Mouse (Mus musculus) embryonic facial prominence, embryonic 14.5 days (tissue): ENCODE measurements around the gene Thra. TPM values are rescaled to one million over a fixed set of nuclear protein-coding genes. Genes with fewer than 3 reads are reported as not detected.

Experiments used
- ATAC-seq: fragments of 200-750 bp; cut with Nextera tagmentation; 2 replicates; pipeline ENCODE4 v1.8.0; 2017; ENCODE audit warnings: low read depth, moderate number of reproducible peaks, moderate TSS enrichment
- DNase-seq: peaks from one replicate; pipeline ENCODE4 v3.0.0-alpha.2; 2015; ENCODE audit warnings: low spot score
- H3K27ac ChIP-seq: fragments of 300-500 bp; sonication (generic); replicated peaks from 2 replicates; pipeline ENCODE4 v1.5.1; 2014; ENCODE audit warnings: low read depth, mild to moderate bottlenecking, low read length, moderate library complexity
- H3K27me3 ChIP-seq: fragments of 300-500 bp; sonication (generic); replicated peaks from 2 replicates; pipeline ENCODE4 v1.6.1; 2014; ENCODE audit warnings: low read length; ENCODE audit not compliant: control insufficient read depth, insufficient read depth
- H3K36me3 ChIP-seq: fragments of 300-500 bp; sonication (generic); 2 replicates; pipeline ENCODE4 v1.6.1; 2014; ENCODE audit warnings: low read length, mixed read lengths; ENCODE audit not compliant: control insufficient read depth, insufficient read depth
- H3K4me1 ChIP-seq: fragments of 300-500 bp; sonication (generic); 2 replicates; pipeline ENCODE4 v1.6.1; 2014; ENCODE audit warnings: antibody characterized with exemption, low read length; ENCODE audit not compliant: control insufficient read depth, insufficient read depth
- H3K4me2 ChIP-seq: fragments of 300-500 bp; sonication (generic); 2 replicates; pipeline ENCODE4 v1.6.1; 2014; ENCODE audit warnings: low read depth, mild to moderate bottlenecking, low read length, moderate library complexity, mixed read lengths
- H3K4me3 ChIP-seq: fragments of 300-500 bp; sonication (generic); 2 replicates; pipeline ENCODE4 v1.5.1; 2014; ENCODE audit warnings: low read depth, mild to moderate bottlenecking, low read length
- H3K9ac ChIP-seq: fragments of 300-500 bp; sonication (generic); 2 replicates; pipeline ENCODE4 v1.6.1; 2014; ENCODE audit warnings: low read depth, mild to moderate bottlenecking, low read length, moderate library complexity, mixed read lengths
- H3K9me3 ChIP-seq: fragments of 300-500 bp; sonication (generic); 2 replicates; pipeline ENCODE4 v1.6.1; 2016; ENCODE audit warnings: low read length; ENCODE audit not compliant: control insufficient read depth
- WGBS: fragments of 180-500 bp; shearing (Covaris S2); extraction: QIAGEN DNeasy Blood & Tissue Kit; methylation state at CpG from one replicate; pipeline ENCODE4 v1.1.7; 2014; 5-methylcytosine and 5-hydroxymethylcytosine counted together
- polyA plus RNA-seq: library from polyadenylated mRNA; unstranded; fragments of >200 nt; fragmentation: Nextera tagmentation; extraction: Ambion mirVana; gene quantifications from 2 replicates; pipeline ENCODE4 v1.2.1, GENCODE M21; 2014

The Thra gene
- polyA plus RNA-seq, 1 experiment from 2014 or later: 62.2 TPM

GRCm38 (mm10) chr11:98699911-98700310 is 40.5 kb upstream of the Thra start:
- Histone ChIP-seq H3K4me1 (no peaks in the 10 kb centered on the region), H3K27ac (no peak overlapping the region), H3K9ac (no peak overlapping the region), H3K4me2 (no peak overlapping the region), H3K36me3 (peaks cover 24% of the 10 kb centered on the region), H3K27me3 (no peaks in the 10 kb centered on the region), H3K4me3 (no peak overlapping the region), H3K9me3 (no peaks in the 10 kb centered on the region)
- DNase-seq (peak; percentile 73), ATAC-seq (peak; percentile 32; the same call in 1 of the 2 replicates)
- WGBS: 30% methylated on average over 4 of the region's 4 CpGs

GRCm38 (mm10) chr11:98701213-98701670 is 39.2 kb upstream of the Thra start, which contains the start of gene Csf3:
Gene Csf3 (plus strand): TSS chr11:98701263.
- H3K4me3 ChIP-seq: no peak within 1 kb of the TSS
- 33% methylated on average over 10 of the region's 10 CpGs for WGBS
- H3K9me3 ChIP-seq: no peaks in the 10 kb centered on the region
- H3K4me1 ChIP-seq: no peaks in the 10 kb centered on the region
- DNase-seq: no peak
- no peak within 1 kb of the TSS for H3K4me2 ChIP-seq
- H3K27ac ChIP-seq: no peak within 1 kb of the TSS
- H3K36me3 ChIP-seq: peaks cover 23% of the 10 kb centered on the region
- H3K27me3 ChIP-seq: no peaks in the 10 kb centered on the region
- H3K9ac ChIP-seq: peak within 1 kb of the TSS; percentile 11; the same call in 1 of the 2 replicates
- no peak for ATAC-seq

GRCm38 (mm10) chr11:98702323-98702722 is 38.1 kb upstream of the Thra start:
- Histone ChIP-seq H3K4me3 (no peak overlapping the region), H3K27ac (no peak overlapping the region), H3K4me2 (no peak overlapping the region), H3K27me3 (no peaks in the 10 kb centered on the region), H3K4me1 (no peaks in the 10 kb centered on the region), H3K9me3 (no peaks in the 10 kb centered on the region), H3K36me3 (peaks cover 29% of the 10 kb centered on the region), H3K9ac (no peak overlapping the region)
- no peak for DNase-seq
- 59% methylated on average over 5 of the region's 5 CpGs for WGBS
- no peak for ATAC-seq

- Histone ChIP-seq H3K9me3 (no peaks in the 10 kb centered on the region), H3K27me3 (no peaks in the 10 kb centered on the region), H3K27ac (no peak overlapping the region), H3K36me3 (peaks cover 47% of the 10 kb centered on the region), H3K4me2 (no peak overlapping the region), H3K9ac (no peak overlapping the region; the same call in 1 of the 2 replicates), H3K4me1 (peaks cover 18% of the 10 kb centered on the region), H3K4me3 (no peak overlapping the region)
- DNase-seq (no peak), ATAC-seq (no peak)
- WGBS: 89% methylated on average over 10 of the region's 10 CpGs
Measured at GRCm38 (mm10) chr11:98705021-98705420, 35.4 kb upstream of the Thra start.

- 59% methylated on average over 22 of the region's 22 CpGs for WGBS
- H3K36me3 ChIP-seq: peaks cover 60% of the 10 kb centered on the region
- no peaks in the 10 kb centered on the region for H3K27me3 ChIP-seq
- no peak overlapping the region for H3K4me3 ChIP-seq
- H3K4me2 ChIP-seq: 0 out of 2 replicates have a peak overlapping the region, but pooled peaks have one; percentile 8
- peak; percentile 70 for ATAC-seq
- H3K9me3 ChIP-seq: no peaks in the 10 kb centered on the region
- peak overlapping the region; percentile 77 for H3K27ac ChIP-seq
- no peak overlapping the region for H3K9ac ChIP-seq
- DNase-seq: peak; percentile 88
- peaks cover 18% of the 10 kb centered on the region for H3K4me1 ChIP-seq
Measured at GRCm38 (mm10) chr11:98707401-98708281, 32.8 kb upstream of the Thra start.

GRCm38 (mm10) chr11:98708282-98708956 is 32.0 kb upstream of the Thra start:
- 0 out of 2 replicates have a peak overlapping the region, but pooled peaks have one; percentile 8 for H3K4me2 ChIP-seq
- peaks cover 68% of the 10 kb centered on the region for H3K36me3 ChIP-seq
- no peak overlapping the region for H3K9ac ChIP-seq
- WGBS: 77% methylated on average over 19 of the region's 19 CpGs
- no peak overlapping the region for H3K4me3 ChIP-seq
- DNase-seq (peak; percentile 67), ATAC-seq (peak; percentile 10)
- H3K27me3 ChIP-seq: no peaks in the 10 kb centered on the region
- H3K27ac ChIP-seq: peak overlapping the region; percentile 77
- H3K9me3 ChIP-seq: no peaks in the 10 kb centered on the region
- peaks cover 18% of the 10 kb centered on the region for H3K4me1 ChIP-seq

- Histone ChIP-seq H3K27ac (peak overlapping the region; percentile 77), H3K9me3 (no peaks in the 10 kb centered on the region), H3K4me3 (no peak overlapping the region), H3K27me3 (no peaks in the 10 kb centered on the region), H3K4me2 (0 out of 2 replicates have a peak overlapping the region, but pooled peaks have one; percentile 7), H3K9ac (no peak overlapping the region), H3K36me3 (peaks cover 76% of the 10 kb centered on the region), H3K4me1 (peaks cover 18% of the 10 kb centered on the region)
- 74% methylated on average over 24 of the region's 26 CpGs for WGBS
- ATAC-seq (no peak), DNase-seq (peak; percentile 48)
Measured at GRCm38 (mm10) chr11:98709001-98709741, 31.3 kb upstream of the Thra start.

- Histone ChIP-seq H3K36me3 (peaks cover 75% of the 10 kb centered on the region), H3K27ac (no peak overlapping the region), H3K4me2 (no peak overlapping the region), H3K9me3 (no peaks in the 10 kb centered on the region), H3K4me3 (no peak overlapping the region), H3K4me1 (peaks cover 18% of the 10 kb centered on the region), H3K27me3 (no peaks in the 10 kb centered on the region), H3K9ac (no peak overlapping the region)
- ATAC-seq (peak; percentile 28; the same call in 1 of the 2 replicates), DNase-seq (peak; percentile 85)
- 50% methylated on average over 12 of the region's 12 CpGs for WGBS
Measured at GRCm38 (mm10) chr11:98710416-98711045, 29.9 kb upstream of the Thra start.
